Mouse (Mus musculus) stomach, postnatal 0 days (tissue): Measurements from ENCODE around the gene Hepacam.
A peak's percentile ranks its signal among the peaks of the same experiment; 100 is the strongest.

Experiments
- CTCF ChIP-seq: IDR thresholded peaks from 2 replicates; pipeline ENCODE4 v1.5.1; 2016; ENCODE audit warnings: antibody characterized with exemption, low read depth, mild to moderate bottlenecking, moderate library complexity
- EP300 ChIP-seq: optimal IDR thresholded peaks from 2 replicates; pipeline ENCODE3; 2016; ENCODE audit warnings: antibody characterized with exemption

DNA sequence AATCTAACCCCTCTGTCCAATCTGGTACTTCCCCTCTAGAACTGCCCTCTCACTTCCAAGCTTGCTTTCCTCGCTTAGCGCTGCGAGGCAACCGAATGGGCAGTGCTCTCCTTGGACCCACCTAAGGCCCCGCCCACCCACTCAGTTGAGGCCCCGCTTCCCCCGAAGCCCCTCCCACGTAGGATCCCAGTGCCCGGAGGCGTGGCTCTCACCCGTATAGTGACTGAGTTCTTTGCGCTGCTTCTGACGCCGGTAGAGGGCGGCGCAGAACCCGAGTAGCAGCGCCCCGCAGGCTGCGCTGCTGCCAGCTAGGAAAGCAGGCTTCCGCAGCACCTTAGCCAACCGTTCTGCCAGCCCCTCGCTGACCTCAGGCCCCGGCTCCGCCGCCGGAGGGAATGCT is 53.5 kb downstream of the Hepacam start:
- TF ChIP-seq CTCF, result peak; percentile 79
- TF ChIP-seq EP300, result no peak
